Mouse (Mus musculus) olfactory bulb, adult 2 months (tissue): Measurements from ENCODE around the gene Xdh. TPM values are rescaled to one million over a fixed set of nuclear protein-coding genes. Genes with fewer than 3 reads are reported as not detected.

ENCODE experiments used
- H3K27ac ChIP-seq: fragments of 200-500 bp; 2 replicates; pipeline ENCODE4 v1.5.1; 2012; ENCODE audit warnings: low read depth, low read length; ENCODE audit not compliant: insufficient read depth
- H3K4me1 ChIP-seq: fragments of 200-500 bp; 2 replicates; pipeline ENCODE4 v1.6.1; 2012; ENCODE audit warnings: low read length; ENCODE audit not compliant: control insufficient read depth, insufficient read depth
- H3K4me3 ChIP-seq: fragments of 200-500 bp; 2 replicates; pipeline ENCODE4 v1.5.1; 2012; ENCODE audit warnings: mild to moderate bottlenecking, low read depth, low read length, moderate library complexity; ENCODE audit not compliant: insufficient read depth
- CTCF ChIP-seq: fragments of 200-500 bp; IDR thresholded peaks from 2 replicates; pipeline ENCODE4 v1.5.1; 2012; ENCODE audit warnings: low read depth, mild to moderate bottlenecking, low read length, moderate library complexity; ENCODE audit not compliant: insufficient read depth
- POLR2A ChIP-seq: fragments of 200-500 bp; IDR thresholded peaks from 2 replicates; pipeline ENCODE4 v1.6.1; 2012; ENCODE audit warnings: mild to moderate bottlenecking, low read depth, low read length, moderate library complexity; ENCODE audit not compliant: insufficient read depth
- WGBS: fragments of 180-500 bp; shearing (Covaris S2); methylation state at CpG from one replicate; pipeline ENCODE4 v1.1.7; 2018; 5-methylcytosine and 5-hydroxymethylcytosine counted together
- polyA plus RNA-seq: library from polyadenylated mRNA; stranded (reverse); fragments of >200 nt; gene quantifications from 2 replicates; pipeline ENCODE4 v1.2.4, GENCODE M21; 2012; ENCODE audit warnings: low replicate concordance; ENCODE audit not compliant: missing spikeins, insufficient read depth, insufficient read length

The Xdh gene
- polyA plus RNA-seq, 1 experiment: not detected

GRCm38 (mm10) chr17:73948039-73948438, 2.0 kb downstream of the Xdh start:
- TF ChIP-seq CTCF: no peak
- no peak for TF ChIP-seq POLR2A
- Histone ChIP-seq H3K4me3 (no peak overlapping the region), H3K27ac (no peak overlapping the region), H3K4me1 (peaks cover 3% of the 10 kb centered on the region)
- 74% methylated on average over 3 of the region's 3 CpGs for WGBS

- TF ChIP-seq CTCF (no peak), POLR2A (no peak)
- H3K4me1 ChIP-seq: peaks cover 6% of the 10 kb centered on the region
- WGBS: 72% methylated on average over 5 of the region's 5 CpGs
- no peak overlapping the region for H3K4me3 ChIP-seq
- no peak overlapping the region for H3K27ac ChIP-seq
Observed at GRCm38 (mm10) chr17:73946856-73947255, 3.1 kb downstream of the Xdh start.

GRCm38 (mm10) chr17:73944661-73945060, 5.3 kb downstream of the Xdh start:
- 86% methylated on average over 5 of the region's 5 CpGs for WGBS
- no peak overlapping the region for H3K27ac ChIP-seq
- no peak overlapping the region for H3K4me3 ChIP-seq
- H3K4me1 ChIP-seq: peaks cover 7% of the 10 kb centered on the region; the same call in 1 of the 2 replicates
- no peak for TF ChIP-seq CTCF
- no peak for TF ChIP-seq POLR2A

GRCm38 (mm10) chr17:73942268-73942962, 7.6 kb downstream of the Xdh start:
- TF ChIP-seq CTCF: no peak
- TF ChIP-seq POLR2A: no peak
- Histone ChIP-seq H3K27ac (0 out of 2 replicates have a peak overlapping the region, but pooled peaks have one; percentile 31), H3K4me1 (peaks cover 7% of the 10 kb centered on the region; the same call in 1 of the 2 replicates), H3K4me3 (no peak overlapping the region)
- WGBS: 85% methylated on average over 3 of the region's 3 CpGs

DNA sequence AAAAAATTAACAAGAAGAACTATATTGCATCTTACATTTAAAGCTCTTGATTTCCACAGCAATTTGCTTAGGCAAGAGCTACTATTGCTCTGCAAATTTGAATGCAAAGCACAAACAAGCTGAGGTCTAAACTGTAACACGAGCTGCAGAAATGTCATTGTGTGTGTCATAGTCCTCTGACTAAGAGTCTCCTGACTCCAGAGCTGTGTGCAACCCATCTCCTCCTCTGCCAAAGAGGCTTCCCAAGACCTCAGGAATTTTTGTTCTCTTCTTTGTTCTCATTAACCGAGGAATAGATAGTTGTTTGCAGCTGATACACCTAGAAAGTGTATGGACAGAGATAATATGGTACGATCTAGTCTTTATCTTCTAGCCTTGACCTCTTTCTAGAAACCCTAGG, 8.2 kb downstream of the Xdh start:
- H3K27ac ChIP-seq: peak overlapping the region; percentile 59; the same call in 1 of the 2 replicates
- H3K4me1 ChIP-seq: peaks cover 7% of the 10 kb centered on the region; the same call in 1 of the 2 replicates
- TF ChIP-seq CTCF: no peak
- no peak for TF ChIP-seq POLR2A
- no peak overlapping the region for H3K4me3 ChIP-seq
- 41% methylated on average over 3 of the region's 3 CpGs for WGBS

- Histone ChIP-seq H3K4me1 (peaks cover 5% of the 10 kb centered on the region; the same call in 1 of the 2 replicates), H3K4me3 (no peak overlapping the region), H3K27ac (no peak overlapping the region)
- 63% methylated on average over 7 of the region's 7 CpGs for whole genome bisulfite sequencing
- TF ChIP-seq CTCF: no peak
- no peak for TF ChIP-seq POLR2A
Observed at GRCm38 (mm10) chr17:73937073-73937472, 12.9 kb downstream of the Xdh start.

DNA sequence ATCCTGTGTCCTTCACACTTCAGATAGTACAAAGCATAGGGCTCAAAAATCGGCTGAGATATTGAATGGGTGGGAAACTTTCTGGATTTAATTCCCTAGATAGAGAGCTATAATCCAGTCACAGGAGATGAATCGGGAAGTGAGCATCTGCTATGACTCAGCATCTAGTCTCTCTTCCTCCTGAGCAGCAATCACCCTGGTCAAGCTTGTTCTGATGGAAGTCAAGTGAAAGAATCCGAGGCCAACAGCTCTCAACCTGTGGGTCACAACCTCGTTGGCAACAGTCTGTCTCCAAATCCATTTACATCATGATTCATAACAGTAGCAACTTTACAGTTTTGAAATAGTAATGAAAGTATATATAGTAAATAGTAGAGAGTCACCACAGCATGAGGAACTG, 14.8 kb downstream of the Xdh start:
- 77% methylated on average over 4 of the region's 4 CpGs for whole genome bisulfite sequencing

DNA sequence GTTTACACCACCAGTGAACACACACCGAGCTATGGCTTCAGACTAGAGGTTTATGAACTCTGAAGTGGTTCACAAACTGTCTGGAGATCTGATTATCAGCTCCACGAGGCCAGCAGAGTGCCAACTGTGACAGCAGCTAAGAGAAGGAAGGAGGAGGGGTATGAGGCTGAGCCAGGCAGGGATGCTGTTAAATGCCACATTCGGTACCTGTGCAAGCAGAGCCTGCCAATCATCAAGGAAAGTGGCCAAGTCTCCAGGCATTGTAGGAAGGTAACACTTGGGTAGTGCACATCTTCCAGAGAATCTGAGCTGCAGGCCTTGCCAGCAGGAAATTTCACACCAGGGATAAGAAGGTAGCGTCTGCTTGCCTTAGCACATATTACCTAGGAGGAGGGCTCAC, 15.7 kb downstream of the Xdh start:
- TF ChIP-seq POLR2A (no peak), CTCF (no peak)
- Histone ChIP-seq H3K27ac (no peak overlapping the region), H3K4me1 (no peaks in the 10 kb centered on the region; the same call in 1 of the 2 replicates), H3K4me3 (no peak overlapping the region)
- 83% methylated on average over 4 of the region's 4 CpGs for WGBS

More for the DNA sequence above, 14.8 kb downstream of the Xdh start:
- H3K27ac ChIP-seq: no peak overlapping the region
- no peaks in the 10 kb centered on the region; the same call in 1 of the 2 replicates for H3K4me1 ChIP-seq
- TF ChIP-seq CTCF (no peak), POLR2A (no peak)
- no peak overlapping the region for H3K4me3 ChIP-seq

- TF ChIP-seq POLR2A (no peak), CTCF (no peak)
- Histone ChIP-seq H3K4me3 (no peak overlapping the region), H3K27ac (no peak overlapping the region), H3K4me1 (no peaks in the 10 kb centered on the region; the same call in 1 of the 2 replicates)
- 85% methylated on average over 4 of the region's 4 CpGs for WGBS
Observed at GRCm38 (mm10) chr17:73933616-73934015, 16.4 kb downstream of the Xdh start.

DNA sequence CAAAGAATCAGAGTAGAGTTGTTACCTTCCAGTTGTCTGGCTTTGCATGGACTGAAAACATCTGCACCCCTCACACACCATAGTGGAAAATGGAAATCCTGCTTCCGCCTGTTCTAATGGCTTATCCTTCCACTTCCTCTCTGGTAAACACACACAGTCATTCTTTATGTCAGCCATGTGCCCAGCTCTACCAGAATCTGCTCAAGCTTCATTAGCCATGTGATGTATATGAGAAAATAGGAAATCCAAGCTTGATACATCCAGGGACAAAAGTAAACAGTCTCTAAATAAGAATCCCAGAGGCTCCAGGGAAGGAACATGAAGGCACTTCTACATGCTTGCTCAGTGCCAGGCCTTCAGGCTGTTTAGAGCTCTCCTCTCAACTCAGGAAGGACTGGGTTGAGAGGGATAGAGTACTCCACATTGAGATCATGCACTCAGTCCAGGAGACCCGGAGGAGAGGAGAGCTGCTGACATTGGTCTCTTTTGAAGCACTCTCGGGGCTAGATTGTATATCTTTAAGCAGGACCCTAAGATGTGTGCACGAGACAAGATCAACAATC, 17.4 kb downstream of the Xdh start:
- H3K27ac ChIP-seq: no peak overlapping the region
- H3K4me3 ChIP-seq: no peak overlapping the region
- no peaks in the 10 kb centered on the region for H3K4me1 ChIP-seq
- WGBS: 92% methylated on average over 4 of the region's 4 CpGs
- TF ChIP-seq POLR2A (no peak), CTCF (no peak)
